Mouse (Mus musculus) thymus, postnatal 14 days (tissue): ENCODE data around the gene Ocln.
"Not testable (repeated sequence)": the region's sequence is repeated elsewhere in the genome, so short reads cannot be mapped to it uniquely, and the experiment has no call there.

Experiments used
- DNase-seq: peaks from one replicate; pipeline ENCODE4 v3.0.0; 2021

Gene Ocln

GRCm38 (mm10) chr13:100491623-100492022 lies 60.9 kb downstream of the Ocln start:
- DNase-seq, result no peak

- DNase-seq, result no peak
These were observed 62.1 kb downstream of the Ocln start for GRCm38 (mm10) chr13:100490424-100490823.

DNA sequence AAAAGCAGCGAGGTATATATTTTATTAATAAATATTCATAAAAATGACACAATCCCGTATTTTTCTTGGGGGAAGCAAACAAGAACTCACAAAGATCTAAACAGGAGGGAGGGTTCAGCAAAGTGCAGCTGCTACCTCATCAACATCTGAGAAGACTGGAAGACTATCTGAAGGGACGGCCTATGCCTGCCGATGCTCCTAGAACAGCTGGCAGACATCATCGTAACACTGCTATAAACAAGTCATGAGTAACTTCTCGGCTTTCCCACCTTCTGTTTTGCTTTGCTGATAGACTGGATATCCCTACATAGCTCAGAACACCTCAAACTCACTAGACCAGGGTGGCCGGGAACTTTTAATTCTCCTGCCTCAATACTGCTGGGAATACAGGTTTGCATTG lies 68.9 kb downstream of the Ocln start:
- no peak for DNase-seq

GRCm38 (mm10) chr13:100463527-100464222 lies 88.8 kb downstream of the Ocln start:
- DNase-seq, result no peak

DNA sequence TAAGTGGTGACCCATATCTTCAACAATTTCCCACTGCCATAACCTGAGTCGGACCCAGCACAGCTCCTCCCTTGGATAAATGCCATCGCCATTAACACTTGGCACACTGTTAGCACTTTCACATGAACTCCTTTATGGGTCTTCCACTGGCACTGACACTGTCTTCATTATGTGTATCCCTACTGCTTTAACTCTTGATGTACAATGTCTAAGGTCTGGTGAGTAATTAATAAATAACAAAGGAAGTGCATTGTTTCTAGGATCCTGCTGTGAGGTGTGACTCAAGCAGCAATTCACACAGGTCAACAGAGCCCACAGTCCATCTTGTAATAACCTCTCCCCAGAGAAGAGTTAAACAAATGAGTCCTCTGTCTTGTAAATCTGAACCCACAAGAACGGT lies 91.2 kb downstream of the Ocln start:
- DNase-seq, result no peak

DNA sequence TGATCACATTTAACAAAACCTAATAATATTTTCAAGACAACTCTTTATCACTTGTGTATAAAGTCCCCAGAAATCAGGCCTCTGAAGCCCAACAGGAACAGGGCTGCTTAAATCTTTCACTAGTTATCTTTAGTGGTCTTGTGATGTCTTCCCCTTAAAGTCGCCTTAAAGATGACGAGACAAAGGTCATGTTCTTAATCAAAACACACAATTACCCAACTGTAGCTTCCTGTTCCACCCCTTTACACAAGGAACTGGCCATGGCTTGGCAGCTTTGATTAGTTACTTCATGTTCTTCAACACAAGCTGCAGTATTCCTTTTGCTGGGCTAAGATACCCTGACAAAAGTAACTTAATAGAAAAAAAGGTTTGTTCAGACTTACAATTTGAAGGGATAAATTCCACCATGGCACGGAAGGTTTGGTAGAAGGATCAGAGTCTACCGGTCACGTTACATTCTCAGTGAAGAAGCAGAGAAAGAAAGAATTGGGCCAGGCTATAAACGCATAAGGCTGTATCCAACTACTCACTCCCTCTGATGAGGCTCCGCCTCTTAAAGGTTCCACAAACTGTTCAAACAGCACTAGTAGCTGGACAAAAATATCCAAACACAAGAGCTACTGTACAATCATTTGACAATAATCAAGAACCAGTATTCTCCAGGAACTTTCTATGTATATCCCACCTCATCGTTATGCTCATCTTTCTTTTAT lies 99.9 kb downstream of the Ocln start, which contains the start of gene Naip1:
Naip1 (minus strand) TSS at position 455 of the 713 bp plus-strand sequence.
- DNase-seq, result not testable (repeated sequence)

- DNase-seq, result no peak
These were observed 103.0 kb downstream of the Ocln start for GRCm38 (mm10) chr13:100449495-100449894.
